Mouse (Mus musculus) liver, embryonic 15.5 days (tissue): ENCODE results near the gene Eva1c. TPM values are rescaled to one million over a fixed set of nuclear protein-coding genes. Genes with fewer than 3 reads are reported as not detected.

Experiments
- ATAC-seq: fragments of 200-750 bp; cut with Nextera tagmentation; 2 replicates; pipeline ENCODE4 v1.8.0; 2017; ENCODE audit warnings: moderate number of reproducible peaks, mild to moderate bottlenecking, moderate library complexity; ENCODE audit not compliant: insufficient read depth
- H3K27ac ChIP-seq: fragments of 300-500 bp; sonication (generic); replicated peaks from 2 replicates; pipeline ENCODE4 v1.5.1; 2015; ENCODE audit warnings: mild to moderate bottlenecking, inconsistent platforms
- H3K27me3 ChIP-seq: fragments of 300-500 bp; sonication (generic); 2 replicates; pipeline ENCODE4 v1.6.1; 2015; ENCODE audit warnings: mild to moderate bottlenecking, inconsistent platforms
- H3K36me3 ChIP-seq: fragments of 300-500 bp; sonication (generic); replicated peaks from 2 replicates; pipeline ENCODE4 v1.6.1; 2015; ENCODE audit warnings: moderate library complexity, mild to moderate bottlenecking, inconsistent platforms
- H3K4me1 ChIP-seq: fragments of 300-500 bp; sonication (generic); replicated peaks from 2 replicates; pipeline ENCODE4 v1.6.1; 2015; ENCODE audit warnings: inconsistent platforms
- H3K4me2 ChIP-seq: fragments of 300-500 bp; sonication (generic); 2 replicates; pipeline ENCODE4 v1.6.1; 2015; ENCODE audit warnings: moderate library complexity, mild to moderate bottlenecking, inconsistent platforms
- H3K4me3 ChIP-seq: fragments of 300-500 bp; sonication (generic); replicated peaks from 2 replicates; pipeline ENCODE4 v1.5.1; 2015; ENCODE audit warnings: mild to moderate bottlenecking, inconsistent platforms
- H3K9ac ChIP-seq: fragments of 300-500 bp; sonication (generic); 2 replicates; pipeline ENCODE4 v1.6.1; 2015; ENCODE audit warnings: moderate library complexity, mild to moderate bottlenecking, inconsistent platforms
- H3K9me3 ChIP-seq: fragments of 300-500 bp; sonication (generic); replicated peaks from 2 replicates; pipeline ENCODE4 v1.6.1; 2016; ENCODE audit warnings: inconsistent platforms
- WGBS: fragments of 180-500 bp; shearing (Covaris S2); methylation state at CpG from one replicate; pipeline ENCODE4 v1.1.7; 2015; ENCODE audit warnings: mixed read lengths; ENCODE audit not compliant: insufficient replicate concordance; 5-methylcytosine and 5-hydroxymethylcytosine counted together
- polyA plus RNA-seq: library from polyadenylated mRNA; unstranded; fragments of >200 nt; fragmentation: Nextera tagmentation; extraction: Ambion mirVana; gene quantifications from 2 replicates; pipeline ENCODE4 v1.2.1, GENCODE M21; 2015

The Eva1c gene
- 0.39 and 0.48 TPM in 2 replicates for polyA plus RNA-seq

GRCm38 (mm10) chr16:90826457-90826856 is at the start of gene Eva1c:
TSS of gene Eva1c (plus strand) at chr16:90826719.
- H3K36me3 ChIP-seq = no peaks in the 10 kb centered on the region
- H3K9ac ChIP-seq = no peak within 1 kb of the TSS
- peaks cover 58% of the 10 kb centered on the region for H3K27me3 ChIP-seq
- peaks cover 55% of the 10 kb centered on the region for H3K4me1 ChIP-seq
- no peak within 1 kb of the TSS for H3K4me3 ChIP-seq
- 53% methylated on average over 7 of the region's 7 CpGs for WGBS
- H3K4me2 ChIP-seq = no peak within 1 kb of the TSS
- H3K27ac ChIP-seq = no peak within 1 kb of the TSS
- no peaks in the 10 kb centered on the region for H3K9me3 ChIP-seq
- ATAC-seq = no peak

- peak; percentile 91 for ATAC-seq
- Histone ChIP-seq H3K27ac (peak overlapping the region; percentile 53), H3K9me3 (no peaks in the 10 kb centered on the region), H3K4me2 (no peak overlapping the region), H3K27me3 (no peaks in the 10 kb centered on the region), H3K36me3 (peaks cover 69% of the 10 kb centered on the region), H3K4me3 (no peak overlapping the region), H3K4me1 (peaks cover 12% of the 10 kb centered on the region), H3K9ac (no peak overlapping the region)
- 64% methylated on average over 11 of the region's 11 CpGs for WGBS
Observed at GRCm38 (mm10) chr16:90779783-90780182, 46.7 kb upstream of the Eva1c start.

- peaks cover 21% of the 10 kb centered on the region for H3K4me1 ChIP-seq
- no peak overlapping the region for H3K4me2 ChIP-seq
- WGBS = 86% methylated on average over 11 of the region's 11 CpGs
- no peak overlapping the region for H3K27ac ChIP-seq
- H3K9ac ChIP-seq = no peak overlapping the region
- H3K36me3 ChIP-seq = peaks cover 80% of the 10 kb centered on the region
- no peaks in the 10 kb centered on the region for H3K9me3 ChIP-seq
- H3K27me3 ChIP-seq = no peaks in the 10 kb centered on the region
- no peak for ATAC-seq
- no peak overlapping the region for H3K4me3 ChIP-seq
Observed at GRCm38 (mm10) chr16:90783302-90783701, 43.2 kb upstream of the Eva1c start.

GRCm38 (mm10) chr16:90785257-90785656 is 41.3 kb upstream of the Eva1c start:
- Histone ChIP-seq H3K4me3 (no peak overlapping the region), H3K27ac (no peak overlapping the region), H3K9me3 (no peaks in the 10 kb centered on the region), H3K4me2 (no peak overlapping the region), H3K27me3 (no peaks in the 10 kb centered on the region), H3K36me3 (peaks cover 81% of the 10 kb centered on the region), H3K4me1 (peaks cover 13% of the 10 kb centered on the region; the same call in 1 of the 2 replicates), H3K9ac (no peak overlapping the region)
- 79% methylated on average over 4 of the region's 4 CpGs for WGBS
- ATAC-seq = peak; percentile 63; the same call in 1 of the 2 replicates

- Histone ChIP-seq H3K27ac (no peak overlapping the region), H3K36me3 (peaks cover 87% of the 10 kb centered on the region), H3K4me2 (no peak overlapping the region), H3K9ac (no peak overlapping the region), H3K9me3 (no peaks in the 10 kb centered on the region), H3K4me1 (0 out of 2 replicates have a peak, but pooled peaks cover 9% of the 10 kb centered on the region), H3K4me3 (no peak overlapping the region), H3K27me3 (no peaks in the 10 kb centered on the region)
- peak; percentile 69 for ATAC-seq
- 64% methylated on average over 6 of the region's 6 CpGs for WGBS
Observed at GRCm38 (mm10) chr16:90788580-90788979, 37.9 kb upstream of the Eva1c start.

- Histone ChIP-seq H3K9me3 (no peaks in the 10 kb centered on the region), H3K4me3 (no peak overlapping the region), H3K4me2 (no peak overlapping the region), H3K27ac (no peak overlapping the region), H3K9ac (no peak overlapping the region), H3K27me3 (no peaks in the 10 kb centered on the region), H3K4me1 (0 out of 2 replicates have a peak, but pooled peaks cover under 1% of the 10 kb centered on the region), H3K36me3 (peaks cover 85% of the 10 kb centered on the region)
- ATAC-seq = no peak
- WGBS = 79% methylated on average over 6 of the region's 6 CpGs
Observed at GRCm38 (mm10) chr16:90790946-90791345, 35.6 kb upstream of the Eva1c start.

- no peak overlapping the region for H3K4me3 ChIP-seq
- H3K9me3 ChIP-seq = no peaks in the 10 kb centered on the region
- no peak overlapping the region for H3K4me2 ChIP-seq
- no peak overlapping the region for H3K27ac ChIP-seq
- H3K9ac ChIP-seq = no peak overlapping the region
- H3K36me3 ChIP-seq = peaks cover 82% of the 10 kb centered on the region
- 71% methylated on average over 5 of the region's 5 CpGs for WGBS
- no peaks in the 10 kb centered on the region for H3K27me3 ChIP-seq
- H3K4me1 ChIP-seq = no peaks in the 10 kb centered on the region
- no peak for ATAC-seq
Observed at GRCm38 (mm10) chr16:90792066-90792465, 34.5 kb upstream of the Eva1c start.

GRCm38 (mm10) chr16:90792500-90792899 is 34.0 kb upstream of the Eva1c start:
- H3K9me3 ChIP-seq = no peaks in the 10 kb centered on the region
- no peak overlapping the region for H3K4me2 ChIP-seq
- no peak overlapping the region for H3K4me3 ChIP-seq
- 68% methylated on average over 3 of the region's 3 CpGs for WGBS
- no peak overlapping the region for H3K9ac ChIP-seq
- no peaks in the 10 kb centered on the region for H3K4me1 ChIP-seq
- H3K27ac ChIP-seq = no peak overlapping the region
- peaks cover 85% of the 10 kb centered on the region for H3K36me3 ChIP-seq
- ATAC-seq = no peak
- no peaks in the 10 kb centered on the region for H3K27me3 ChIP-seq

GRCm38 (mm10) chr16:90794708-90795107 is 31.8 kb upstream of the Eva1c start:
- peaks cover 85% of the 10 kb centered on the region for H3K36me3 ChIP-seq
- no peak overlapping the region for H3K4me3 ChIP-seq
- no peaks in the 10 kb centered on the region for H3K27me3 ChIP-seq
- H3K9me3 ChIP-seq = no peaks in the 10 kb centered on the region
- H3K9ac ChIP-seq = no peak overlapping the region
- H3K27ac ChIP-seq = no peak overlapping the region
- no peaks in the 10 kb centered on the region for H3K4me1 ChIP-seq
- no peak overlapping the region for H3K4me2 ChIP-seq
- ATAC-seq = no peak

GRCm38 (mm10) chr16:90798446-90798845 is 28.1 kb upstream of the Eva1c start:
- Histone ChIP-seq H3K4me2 (no peak overlapping the region), H3K4me3 (no peak overlapping the region), H3K27ac (no peak overlapping the region), H3K4me1 (no peaks in the 10 kb centered on the region), H3K9ac (no peak overlapping the region), H3K36me3 (peaks cover 65% of the 10 kb centered on the region), H3K9me3 (no peaks in the 10 kb centered on the region), H3K27me3 (no peaks in the 10 kb centered on the region)
- no peak for ATAC-seq
- WGBS = 84% methylated on average over 8 of the region's 8 CpGs

- Histone ChIP-seq H3K4me2 (no peak overlapping the region), H3K36me3 (peaks cover 64% of the 10 kb centered on the region), H3K27ac (no peak overlapping the region), H3K4me1 (no peaks in the 10 kb centered on the region), H3K4me3 (no peak overlapping the region), H3K27me3 (no peaks in the 10 kb centered on the region), H3K9me3 (no peaks in the 10 kb centered on the region), H3K9ac (no peak overlapping the region)
- no peak for ATAC-seq
- 75% methylated on average over 5 of the region's 5 CpGs for WGBS
Observed at GRCm38 (mm10) chr16:90798848-90799247, 27.7 kb upstream of the Eva1c start.

- H3K9ac ChIP-seq = no peak overlapping the region
- no peak overlapping the region for H3K4me3 ChIP-seq
- WGBS = 81% methylated on average over 10 of the region's 10 CpGs
- H3K4me1 ChIP-seq = no peaks in the 10 kb centered on the region
- H3K27me3 ChIP-seq = no peaks in the 10 kb centered on the region
- no peak overlapping the region for H3K4me2 ChIP-seq
- H3K27ac ChIP-seq = no peak overlapping the region
- ATAC-seq = no peak
- peaks cover 67% of the 10 kb centered on the region for H3K36me3 ChIP-seq
- no peaks in the 10 kb centered on the region for H3K9me3 ChIP-seq
Observed at GRCm38 (mm10) chr16:90799840-90800239, 26.7 kb upstream of the Eva1c start.
